Mouse (Mus musculus) kidney, adult 2 months (tissue): ENCODE results near the gene Tceanc.

Experiments used
- CTCF ChIP-seq: fragments of 200-500 bp; conservative IDR thresholded peaks from 2 replicates; pipeline ENCODE4 v1.5.1; 2011; ENCODE audit warnings: low read depth, mild to moderate bottlenecking, control low read depth, low read length, moderate library complexity, mixed read lengths; ENCODE audit not compliant: insufficient read depth, insufficient read length
- POLR2A ChIP-seq: fragments of 200-500 bp; IDR thresholded peaks from one replicate; pipeline ENCODE4 v1.6.1; 2011; ENCODE audit warnings: low read depth, low read length, control low read depth

DNA sequence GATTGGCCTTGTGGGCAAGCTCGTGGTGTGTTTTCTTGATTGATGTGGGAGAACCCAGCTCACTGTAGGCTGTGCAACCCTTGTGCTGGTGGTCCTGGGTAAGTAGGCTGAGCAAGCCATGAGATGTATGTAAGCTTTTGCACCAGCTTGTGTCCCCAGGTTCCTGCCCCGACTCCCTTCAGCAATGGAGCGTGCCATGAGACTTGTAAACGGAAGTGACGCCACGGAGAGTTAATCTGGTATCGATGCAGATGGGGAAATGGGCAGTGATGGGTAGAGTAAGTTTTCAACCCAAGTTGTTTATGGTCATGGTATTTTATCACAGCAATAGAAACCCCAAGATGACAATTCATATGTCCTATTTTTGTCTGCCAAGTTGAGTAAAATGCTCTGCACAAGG, 50.0 kb downstream of the Tceanc start:
- TF ChIP-seq POLR2A: no peak
- no peak for TF ChIP-seq CTCF
